Mouse (Mus musculus): ENCODE data around the gene Eid2b.
"Not testable (repeated sequence)": the region's sequence is repeated elsewhere in the genome, so short reads cannot be mapped to it uniquely, and the experiment has no call there.

The Eid2b gene

DNA sequence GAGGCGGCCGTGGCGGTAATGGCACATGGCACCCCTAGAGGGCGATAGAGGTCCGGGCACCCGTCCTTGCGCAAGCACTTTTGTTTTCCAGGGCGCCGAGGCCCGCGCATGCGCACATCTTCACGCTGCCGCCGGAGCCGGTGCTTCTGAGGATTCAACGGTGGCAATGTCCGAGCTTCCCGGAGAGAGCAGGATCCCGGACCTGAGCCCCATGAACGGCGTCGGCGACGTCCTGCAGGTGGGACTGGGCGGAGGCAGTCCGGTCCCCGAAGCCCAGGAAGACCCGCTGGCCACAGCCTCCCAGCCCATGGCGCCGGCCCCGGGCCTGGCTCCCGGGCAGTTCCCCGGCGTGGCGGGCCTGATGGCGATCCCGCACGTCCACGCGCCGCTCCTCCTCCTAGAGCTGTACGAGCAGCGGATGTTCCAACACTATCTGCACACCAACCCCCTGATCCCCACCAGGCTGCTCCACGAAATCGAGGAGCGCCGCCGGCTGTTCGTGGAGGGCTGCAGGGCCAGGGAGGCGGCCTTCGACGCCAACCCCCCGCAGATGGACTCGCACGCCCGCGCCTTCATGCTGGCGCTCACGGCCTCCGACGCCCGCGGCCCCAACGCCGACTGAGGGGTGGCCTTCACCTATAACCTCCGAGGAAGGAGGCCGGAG lies at the start of gene Eid2b:
TSS of gene Eid2b (plus strand) at position 125 of the 664 bp plus-strand sequence.
- DNase-seq (ENCODE audit: low read depth), result peak; percentile 92

DNA sequence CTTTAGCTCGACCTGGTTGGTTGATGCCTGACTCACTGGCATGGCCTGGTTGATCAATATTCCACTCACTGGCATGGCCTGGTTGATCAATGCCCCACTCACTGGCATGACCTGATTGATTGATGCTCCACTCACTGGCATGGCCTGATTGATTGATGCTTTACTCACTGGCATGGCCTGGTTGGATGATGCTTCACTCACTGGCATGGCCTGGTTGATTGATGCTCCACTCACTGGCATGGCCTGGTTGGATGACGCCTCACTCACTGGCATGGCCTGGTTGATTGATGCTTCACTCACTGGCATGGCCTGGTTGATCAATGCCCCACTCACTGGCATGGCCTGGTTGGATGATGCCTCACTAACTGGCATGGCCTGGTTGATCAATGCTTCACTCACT lies 33.6 kb upstream of the Eid2b start:
- DNase-seq (ENCODE audit: low read depth), result not testable (repeated sequence)

DNA sequence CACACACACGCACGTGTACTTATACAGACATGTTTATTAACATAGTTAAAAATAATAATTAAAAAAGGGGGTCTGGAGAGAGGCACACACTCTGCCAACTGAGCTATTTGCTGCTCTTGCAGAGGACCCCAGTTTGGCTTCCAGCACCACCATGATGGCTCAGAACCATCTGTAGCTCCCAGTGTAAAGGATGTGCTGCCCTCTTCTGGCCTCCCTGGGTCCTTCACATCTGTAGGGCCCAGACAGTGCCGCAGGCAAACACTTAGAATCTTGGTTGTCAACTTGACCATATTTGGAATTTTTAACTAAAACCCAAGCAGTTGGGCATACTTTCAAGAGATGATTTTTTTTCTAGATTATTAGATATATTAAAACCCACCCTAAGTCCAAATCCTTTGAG lies 28.6 kb upstream of the Eid2b start:
- no peak for DNase-seq (ENCODE audit: low read depth)

DNA sequence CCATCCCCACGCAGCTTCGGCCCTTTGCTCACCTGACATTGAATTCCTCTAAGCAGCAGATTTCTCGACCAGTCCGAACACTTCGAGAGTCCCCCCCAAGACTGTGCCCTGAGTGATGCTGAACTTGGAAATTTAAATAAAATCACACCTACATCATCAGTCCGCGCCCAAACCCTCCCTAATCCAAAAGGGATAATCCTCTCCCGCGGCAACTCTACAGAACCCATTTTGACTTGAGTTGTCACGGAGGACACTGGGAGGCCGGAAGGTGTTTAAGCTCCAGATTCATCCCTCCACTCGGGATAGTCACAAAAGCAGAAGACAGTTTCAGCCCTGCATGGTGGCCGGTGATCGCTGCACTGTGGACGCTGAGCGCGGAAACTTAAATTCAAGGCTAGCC lies 25.6 kb upstream of the Eid2b start:
- no peak for DNase-seq (ENCODE audit: low read depth)

DNA sequence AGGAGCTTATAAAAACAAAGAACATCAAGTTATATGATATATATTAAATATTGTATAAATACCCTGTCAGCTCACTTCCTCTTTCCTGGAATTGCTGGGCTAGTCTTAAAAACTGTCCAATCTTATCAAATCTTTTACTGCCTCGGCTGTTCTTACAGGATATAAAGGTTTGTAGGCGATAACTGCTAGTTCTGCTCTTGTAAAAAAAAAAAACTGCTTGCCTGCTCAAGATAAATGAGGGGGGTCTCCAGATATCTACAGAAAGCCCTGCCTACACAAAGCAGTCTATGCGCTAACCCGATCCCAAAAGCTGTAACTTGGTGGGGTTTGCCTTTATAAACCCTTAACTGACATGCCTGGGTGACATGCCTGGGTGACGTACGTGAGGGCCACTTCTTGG lies 22.9 kb upstream of the Eid2b start:
- no peak for DNase-seq (ENCODE audit: low read depth)

DNA sequence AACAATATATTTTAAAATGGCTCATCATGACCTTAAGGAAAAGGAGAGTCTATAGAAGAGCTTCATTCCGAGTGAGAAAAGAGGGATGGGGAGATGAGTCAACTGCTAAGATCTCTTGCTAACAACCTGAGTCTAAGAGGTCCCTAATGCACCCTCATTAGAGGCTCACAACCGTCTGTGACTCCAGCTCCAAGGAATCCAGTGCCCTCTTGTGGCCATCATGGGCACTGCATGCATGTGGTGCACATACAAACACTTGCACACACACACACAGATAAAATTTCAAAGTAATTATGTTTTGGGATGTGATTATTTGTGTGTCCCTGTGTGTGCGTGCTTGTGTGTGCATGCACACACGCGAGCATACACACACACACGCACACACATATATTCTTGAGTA lies 22.1 kb upstream of the Eid2b start:
- peak; percentile 22 for DNase-seq (ENCODE audit: low read depth)

DNA sequence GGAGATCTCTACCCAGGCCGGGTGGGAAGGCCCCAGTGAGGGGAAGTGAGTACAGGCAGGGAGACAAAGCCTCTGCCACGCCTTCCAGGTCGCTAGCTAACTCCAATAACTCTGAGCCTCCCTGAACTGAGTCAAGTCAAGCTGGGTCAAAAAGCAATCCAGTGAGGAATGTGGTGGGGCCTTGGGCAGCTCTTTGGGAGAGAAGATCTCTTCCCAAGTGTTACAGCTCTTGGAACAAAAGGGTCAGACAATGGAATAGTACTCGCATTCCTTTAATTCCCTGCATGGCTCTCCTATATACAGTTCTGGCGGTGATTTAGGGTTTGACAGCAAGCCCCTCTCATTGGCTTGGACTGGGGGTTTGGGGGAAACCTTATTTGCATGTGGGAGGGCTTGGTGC lies 14.7 kb upstream of the Eid2b start:
- no peak for DNase-seq (ENCODE audit: low read depth)

DNA sequence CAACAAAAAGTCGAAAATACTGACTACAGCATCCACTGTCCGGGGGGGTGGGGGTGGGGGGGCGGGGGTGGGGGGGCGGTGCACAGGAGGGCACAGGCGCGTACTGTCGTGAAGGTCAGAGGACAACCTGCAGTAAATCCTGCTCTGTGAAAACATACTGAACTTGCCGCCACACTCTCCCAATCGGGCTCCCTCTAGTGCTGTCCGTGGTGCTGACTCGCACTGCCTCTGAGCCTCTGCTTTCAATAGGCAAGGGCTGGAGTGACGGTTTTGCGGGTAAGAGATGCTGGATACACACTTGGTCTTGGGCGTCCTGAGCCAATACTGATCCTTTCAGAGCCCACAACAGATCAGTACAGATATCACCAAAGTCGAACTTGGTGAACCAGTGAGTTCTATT lies 13.8 kb upstream of the Eid2b start:
- DNase-seq (ENCODE audit: low read depth), result peak; percentile 70

DNA sequence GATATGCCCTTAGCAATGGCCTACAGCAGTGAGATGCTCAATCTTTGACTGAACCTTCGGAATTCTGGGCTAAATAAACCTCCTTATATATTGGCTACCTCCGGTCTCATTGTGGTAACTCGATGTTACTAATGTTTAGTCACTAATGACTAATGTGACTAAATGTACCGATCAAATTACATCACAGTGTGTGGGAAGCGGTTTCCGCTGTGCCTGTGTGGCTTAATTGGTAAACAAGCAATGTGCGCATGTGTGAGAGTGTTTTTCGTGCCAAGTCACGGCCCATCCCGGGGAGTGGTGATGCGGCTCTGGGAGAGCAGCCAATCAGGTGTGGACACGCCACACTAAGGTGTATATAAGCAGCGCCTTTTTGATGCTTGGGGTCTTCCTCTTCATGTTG lies 12.1 kb upstream of the Eid2b start:
- DNase-seq (ENCODE audit: low read depth), result peak; percentile 56

DNA sequence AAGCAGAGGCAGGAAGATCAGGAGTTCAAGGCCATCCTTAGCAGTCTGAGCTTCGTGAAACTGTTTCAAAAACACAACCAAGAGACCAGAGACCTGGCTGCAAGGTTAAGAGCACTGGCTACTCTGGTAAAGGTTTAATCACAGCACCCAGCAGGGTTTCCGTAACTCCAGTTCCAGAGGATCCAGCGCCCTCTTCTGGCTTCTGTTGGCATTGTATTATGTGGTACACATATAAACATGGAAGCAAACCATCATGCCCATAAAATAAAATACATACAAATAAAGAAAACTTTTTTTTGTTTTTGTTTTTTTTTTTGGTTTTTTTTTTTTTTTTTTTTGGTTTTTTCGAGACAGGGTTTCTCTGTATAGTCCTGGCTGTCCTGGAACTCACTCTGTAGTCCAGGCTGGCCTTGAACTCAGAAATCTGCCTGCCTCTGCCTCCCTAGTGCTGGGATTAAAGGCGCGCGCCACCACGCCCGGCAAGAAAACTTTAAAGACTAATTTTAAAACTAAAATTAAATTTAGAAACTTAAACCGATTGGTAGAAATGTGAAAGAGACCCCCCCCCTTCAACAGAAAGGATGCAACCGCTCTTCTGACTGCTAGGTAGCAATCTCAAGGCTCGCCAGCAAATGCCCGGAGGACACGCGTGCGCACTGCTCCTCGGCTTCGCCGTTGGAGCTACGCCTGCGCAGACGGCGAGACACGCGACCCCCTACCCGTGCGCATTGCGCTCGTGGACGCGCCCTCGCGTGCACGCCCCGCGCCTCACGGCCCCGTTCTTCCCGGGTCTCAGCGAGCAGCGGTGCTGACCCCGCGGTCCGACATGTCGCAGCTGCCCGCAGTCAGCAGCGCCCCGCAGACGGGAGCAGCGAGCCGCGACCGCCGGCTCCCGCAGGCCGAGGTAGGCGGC lies 10.2 kb upstream of the Eid2b start, which contains the start of gene Eid2:
TSS of gene Eid2 (plus strand) at position 753 of the 913 bp plus-strand sequence.
- DNase-seq (ENCODE audit: low read depth), result no peak

DNA sequence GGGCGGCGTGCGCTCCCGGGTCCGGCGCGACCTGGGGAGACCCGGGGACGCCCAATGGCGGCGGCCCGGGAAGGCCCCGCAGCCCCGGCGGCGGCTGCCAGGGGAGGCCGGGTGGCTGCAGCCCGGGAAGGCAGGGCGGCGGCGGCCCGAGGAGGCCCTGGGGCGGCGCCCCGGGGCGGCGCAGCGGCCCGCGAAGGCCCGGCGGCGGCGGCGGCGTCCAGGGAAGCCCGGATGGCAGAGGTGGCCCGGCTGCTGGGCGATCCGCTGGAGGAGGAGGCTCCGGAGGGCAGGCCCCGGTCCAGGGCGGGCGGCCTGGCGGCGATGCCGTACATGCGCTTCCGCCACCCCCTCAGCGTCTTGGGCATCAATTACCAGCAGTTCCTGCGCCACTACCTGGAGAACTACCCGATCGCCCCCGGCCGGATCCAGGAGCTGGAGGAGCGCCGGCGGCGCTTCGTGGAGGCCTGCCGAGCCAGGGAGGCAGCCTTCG lies 9.5 kb upstream of the Eid2b start:
- DNase-seq (ENCODE audit: low read depth), result no peak

DNA sequence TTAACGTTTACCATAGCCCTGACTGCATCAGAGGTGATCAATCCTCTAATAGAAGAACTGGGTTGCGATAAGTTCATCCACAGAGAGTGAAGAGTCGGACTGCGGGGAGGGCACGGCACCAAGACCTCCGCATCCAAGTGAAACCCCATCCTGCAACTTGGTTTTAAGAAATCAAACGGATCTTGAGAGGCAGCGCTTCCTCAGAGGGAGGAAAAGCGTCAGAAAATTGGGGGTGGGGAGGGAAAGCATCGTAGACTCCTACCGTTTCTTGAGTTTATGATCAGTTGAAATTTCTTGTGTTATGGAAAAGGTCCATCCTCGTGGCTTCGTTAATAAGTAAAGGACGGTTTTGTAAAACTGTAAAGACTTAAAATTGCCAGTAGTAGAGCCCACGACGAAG lies 9.0 kb upstream of the Eid2b start:
- no peak for DNase-seq (ENCODE audit: low read depth)

DNA sequence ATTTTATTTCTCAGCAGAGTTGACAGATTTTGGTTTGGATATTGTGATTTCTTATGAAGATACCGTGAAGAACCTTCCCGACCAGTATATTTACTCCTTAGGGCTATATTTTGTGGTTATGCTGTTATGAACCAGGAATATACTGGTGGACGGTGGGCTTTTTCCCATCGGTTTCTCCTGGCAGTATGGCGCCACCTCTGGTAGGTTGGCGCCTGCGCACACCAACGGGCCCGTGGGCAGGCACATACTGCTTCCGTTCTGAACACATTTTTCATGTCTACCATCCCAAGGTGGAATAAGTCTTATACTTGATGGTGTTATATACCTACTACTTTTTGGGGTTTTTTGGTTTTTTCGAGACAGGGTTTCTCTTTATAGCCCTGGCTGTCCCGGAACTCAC lies 8.2 kb upstream of the Eid2b start:
- no peak for DNase-seq (ENCODE audit: low read depth)

DNA sequence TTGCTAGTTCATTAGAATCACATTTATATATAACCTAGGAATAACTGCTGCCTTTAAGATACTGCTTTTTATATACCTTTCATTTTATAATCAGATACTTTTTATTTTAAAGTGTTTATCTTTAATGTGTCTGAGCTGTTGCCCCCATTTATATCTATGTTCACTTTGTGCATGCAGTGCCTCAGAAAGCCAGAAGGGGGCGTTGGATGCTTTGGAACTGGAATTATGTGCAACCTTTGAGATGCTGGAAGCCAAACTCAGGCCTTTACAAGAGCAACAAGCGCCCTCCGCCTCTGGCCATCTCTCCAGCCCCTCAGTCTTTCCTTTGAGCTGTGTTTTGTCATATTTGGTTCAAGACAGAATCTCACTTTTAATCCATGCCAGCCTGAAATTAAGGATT lies 5.8 kb upstream of the Eid2b start:
- DNase-seq (ENCODE audit: low read depth), result no peak

DNA sequence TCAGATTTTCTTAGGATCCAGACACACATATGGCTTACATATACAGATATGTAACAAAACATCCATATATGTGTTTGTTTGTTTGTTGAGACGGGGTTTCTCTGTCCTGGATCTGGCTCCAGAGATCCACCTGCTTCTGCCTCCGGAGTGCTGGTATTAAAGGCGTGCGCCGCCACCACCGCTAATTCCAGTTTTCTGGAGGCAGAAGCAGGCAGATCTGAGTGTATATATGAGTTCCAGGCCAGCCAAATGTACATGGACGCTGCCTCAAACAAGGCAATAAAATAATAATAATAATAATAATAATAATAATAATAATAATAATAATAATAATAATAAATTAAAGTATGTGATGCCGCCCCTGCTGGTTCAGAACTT lies 313 bp upstream of the Eid2b start:
- no peak for DNase-seq (ENCODE audit: low read depth)

DNA sequence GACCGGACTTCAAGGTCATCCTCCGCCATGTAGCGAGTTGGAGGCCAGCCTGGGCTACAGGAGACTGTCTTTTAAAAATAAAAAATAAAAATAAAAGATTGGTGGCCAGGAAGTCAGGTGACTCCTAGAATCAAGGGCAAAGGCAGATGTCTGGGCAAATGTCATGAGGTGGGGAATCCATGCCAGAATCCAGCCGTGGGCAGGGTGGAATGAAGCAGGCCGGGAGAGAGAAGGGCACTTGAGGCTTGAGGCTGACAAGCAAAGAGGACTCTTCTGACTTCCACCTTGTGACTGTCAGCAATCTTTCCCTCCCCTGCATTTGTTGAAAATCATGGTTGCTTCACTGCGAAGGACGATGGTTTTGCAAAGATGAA lies 727 bp downstream of the Eid2b start:
- no peak for DNase-seq (ENCODE audit: low read depth)

DNA sequence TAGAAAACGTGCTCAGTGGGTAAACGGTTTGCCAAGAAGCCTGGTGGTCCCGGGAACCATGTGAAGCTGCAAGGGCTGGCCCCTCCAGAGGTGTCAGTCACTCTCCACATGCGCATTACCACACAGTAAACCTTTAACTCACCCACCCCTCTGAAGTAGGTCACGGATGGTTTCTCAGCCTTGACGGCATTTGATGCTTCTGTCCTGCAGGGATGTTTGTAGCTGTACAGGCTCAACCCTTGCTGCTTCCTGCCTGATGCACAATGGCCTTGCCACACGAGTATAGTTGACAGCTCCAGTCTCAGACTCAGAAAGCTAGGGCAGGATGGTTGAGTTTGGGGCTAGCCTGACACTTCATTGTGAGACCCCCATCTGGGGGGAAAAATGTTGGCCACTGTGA lies 3.1 kb downstream of the Eid2b start:
- DNase-seq (ENCODE audit: low read depth), result no peak

DNA sequence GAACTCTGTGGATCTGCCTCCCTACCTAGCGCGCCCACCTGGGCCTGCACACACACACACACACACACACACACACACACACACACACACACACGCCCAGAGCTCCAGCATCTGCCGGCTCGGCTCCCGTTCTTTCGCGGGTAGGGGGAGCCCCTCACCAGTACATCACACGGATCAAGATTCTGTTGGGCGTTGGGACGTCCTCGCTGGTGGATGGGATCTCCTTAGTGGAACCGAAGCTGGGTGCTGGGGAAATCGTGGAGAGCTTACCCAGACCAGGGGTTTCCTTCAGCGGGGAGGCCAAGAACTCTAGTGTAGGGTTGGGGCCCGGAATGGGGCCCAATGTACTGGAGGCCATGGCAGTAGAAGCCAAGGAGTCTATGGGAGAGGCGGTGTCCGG lies 12.6 kb downstream of the Eid2b start:
- no peak for DNase-seq (ENCODE audit: low read depth)

DNA sequence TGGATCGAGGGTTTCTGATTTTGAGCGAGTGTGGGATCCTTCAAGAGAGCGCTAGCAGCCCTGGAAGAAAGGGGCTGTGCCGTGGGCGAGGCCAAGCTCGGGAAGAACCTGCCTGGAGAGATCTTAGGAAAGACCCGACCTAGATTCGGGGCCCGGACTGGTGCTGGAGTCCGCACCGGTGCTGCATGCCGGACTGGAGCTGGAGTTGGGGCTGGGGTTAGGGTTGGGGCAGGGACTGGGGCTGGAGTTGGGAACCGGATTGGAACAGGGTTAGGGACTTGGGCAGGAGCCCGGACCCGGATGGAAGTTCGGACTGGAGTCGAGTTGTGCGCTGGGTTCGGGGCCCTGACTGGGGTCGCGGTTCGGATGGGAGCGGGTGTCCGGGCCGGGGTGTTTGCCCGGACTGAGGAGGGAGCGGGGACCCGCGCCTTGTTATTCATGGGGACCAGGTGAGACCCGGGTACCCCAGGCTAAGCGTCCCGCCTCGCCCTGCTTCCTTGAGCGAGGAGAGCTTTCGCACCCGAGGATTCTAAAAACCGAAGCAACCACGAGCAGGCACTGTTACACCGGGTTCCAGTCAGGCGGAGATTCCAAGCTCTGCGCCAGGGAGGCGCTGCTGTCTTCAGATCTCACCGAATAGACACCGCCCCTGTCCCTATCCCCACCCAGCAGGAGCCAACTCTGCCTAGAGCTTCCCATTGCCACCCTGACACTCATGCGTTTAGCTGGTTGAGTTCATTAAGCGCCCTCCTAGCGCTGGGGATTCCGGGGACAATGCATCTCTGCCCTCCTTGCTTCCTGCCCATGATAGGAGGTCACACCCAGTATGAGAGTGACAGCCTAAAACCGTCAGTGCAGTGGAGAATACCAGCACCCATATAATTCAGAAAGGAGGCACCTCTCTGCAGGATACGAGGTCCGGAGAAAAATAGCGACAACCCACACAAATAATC lies 13.4 kb downstream of the Eid2b start, which contains the start of gene Selenov:
TSS of gene Selenov (minus strand) at position 549 of the 953 bp plus-strand sequence.
- no peak for DNase-seq (ENCODE audit: low read depth)

DNA sequence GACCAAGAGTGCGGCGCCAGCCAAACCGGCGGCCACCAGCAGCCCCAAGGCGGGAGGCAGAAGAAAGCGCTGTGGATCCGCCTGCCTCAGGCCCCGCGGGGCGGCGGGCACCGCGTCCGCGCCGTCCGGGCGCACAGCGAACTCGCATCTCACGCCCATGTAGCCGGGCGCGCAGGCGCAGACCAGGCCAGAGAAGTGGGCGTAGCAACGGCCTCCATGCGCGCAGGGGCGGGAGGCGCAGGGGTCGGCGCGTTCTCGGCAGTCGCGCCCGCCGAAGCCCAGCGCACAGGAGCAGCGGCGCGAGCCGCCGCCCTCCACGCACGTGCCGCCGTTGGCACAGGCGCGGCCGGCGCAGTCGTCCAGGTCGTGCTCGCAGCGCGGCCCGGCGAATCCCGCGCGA lies 16.9 kb downstream of the Eid2b start:
- no peak for DNase-seq (ENCODE audit: low read depth)

DNA sequence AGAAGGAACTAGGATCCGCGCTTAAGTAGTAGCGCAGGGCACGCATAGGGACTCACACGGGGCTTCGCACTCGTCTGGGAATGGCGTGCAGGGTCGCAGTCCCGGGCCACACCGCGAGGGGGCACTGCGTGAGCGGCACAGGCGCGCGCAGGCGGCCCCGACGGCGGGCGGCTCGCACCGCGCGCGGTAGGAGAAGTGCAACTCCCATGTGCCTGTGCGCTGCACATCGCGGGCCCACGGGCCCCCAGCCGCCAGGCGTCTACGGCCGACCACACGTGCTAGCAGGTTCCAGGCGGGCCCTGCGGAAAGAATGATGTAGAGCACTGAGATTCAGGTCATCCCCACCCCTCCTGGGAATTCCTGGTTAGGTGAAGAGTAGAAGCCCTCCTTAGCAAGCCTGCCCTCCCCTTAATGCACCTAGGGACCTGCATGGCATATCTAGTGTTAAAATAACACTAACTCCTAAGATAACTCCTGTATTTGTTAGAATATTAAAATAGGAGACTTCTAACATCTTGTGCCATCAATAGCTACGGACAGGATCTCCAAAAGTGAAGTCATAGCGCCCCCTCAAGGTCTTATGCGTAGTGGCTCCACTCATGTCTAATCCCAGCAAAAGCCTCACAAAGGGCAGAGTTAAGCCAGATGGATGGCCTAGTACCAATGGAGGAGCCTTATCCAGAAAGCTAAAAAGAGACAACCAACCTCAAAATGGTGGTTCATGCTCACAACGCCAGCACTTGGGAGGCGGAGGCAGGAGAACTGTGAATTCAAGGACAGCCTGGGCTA lies 21.5 kb downstream of the Eid2b start:
- DNase-seq (ENCODE audit: low read depth), result peak; percentile 80
